Mouse (Mus musculus) midbrain, embryonic 10.5 days (tissue): ENCODE results near the gene Epb41l4b. TPM values are rescaled to one million over a fixed set of nuclear protein-coding genes. Genes with fewer than 3 reads are reported as not detected.

ENCODE experiments used
- DNase-seq: peaks from one replicate; pipeline ENCODE4 v3.0.0-alpha.2; 2017; ENCODE audit warnings: low spot score
- H3K27ac ChIP-seq: fragments of 300-500 bp; sonication (generic); replicated peaks from 2 replicates; pipeline ENCODE4 v1.5.1; 2016; ENCODE audit warnings: mild to moderate bottlenecking
- H3K27me3 ChIP-seq: fragments of 300-500 bp; sonication (generic); 2 replicates; pipeline ENCODE4 v1.6.1; 2016; ENCODE audit warnings: low read depth, mild to moderate bottlenecking; ENCODE audit not compliant: poor library complexity, severe bottlenecking
- H3K36me3 ChIP-seq: fragments of 300-500 bp; sonication (generic); 2 replicates; pipeline ENCODE4 v1.6.1; 2016; ENCODE audit warnings: mild to moderate bottlenecking, moderate library complexity
- H3K4me1 ChIP-seq: fragments of 300-500 bp; sonication (generic); 2 replicates; pipeline ENCODE4 v1.6.1; 2016
- H3K4me3 ChIP-seq: fragments of 300-500 bp; sonication (generic); 2 replicates; pipeline ENCODE4 v1.5.1; 2016; ENCODE audit warnings: mild to moderate bottlenecking, moderate library complexity
- H3K9me3 ChIP-seq: fragments of 300-500 bp; sonication (generic); replicated peaks from 2 replicates; pipeline ENCODE4 v1.6.1; 2016; ENCODE audit warnings: mild to moderate bottlenecking
- WGBS: fragments of 180-500 bp; shearing (Covaris S2); methylation state at CpG from one replicate; pipeline ENCODE4 v1.1.7; 2016; 5-methylcytosine and 5-hydroxymethylcytosine counted together
- polyA plus RNA-seq: library from polyadenylated mRNA; unstranded; fragments of >200 nt; fragmentation: Nextera tagmentation; extraction: Ambion mirVana; gene quantifications from 2 replicates; pipeline ENCODE4 v1.2.1, GENCODE M21; 2016

The Epb41l4b gene
- polyA plus RNA-seq, 1 experiment from 2014 or later: 0.52 TPM

GRCm38 (mm10) chr4:57140992-57141717, 2.1 kb downstream of the Epb41l4b start:
- Histone ChIP-seq H3K27me3 (peaks cover 70% of the 10 kb centered on the region), H3K4me1 (peaks cover 34% of the 10 kb centered on the region), H3K4me3 (peak overlapping the region; percentile 72), H3K36me3 (no peaks in the 10 kb centered on the region), H3K9me3 (no peaks in the 10 kb centered on the region), H3K27ac (no peak overlapping the region)
- WGBS: 25% methylated on average over 15 of the region's 15 CpGs
- DNase-seq: no peak

GRCm38 (mm10) chr4:57140200-57140799, 2.9 kb downstream of the Epb41l4b start:
- WGBS: 31% methylated on average over 4 of the region's 4 CpGs
- no peaks in the 10 kb centered on the region for H3K36me3 ChIP-seq
- peaks cover 65% of the 10 kb centered on the region for H3K27me3 ChIP-seq
- no peak overlapping the region for H3K4me3 ChIP-seq
- H3K27ac ChIP-seq: no peak overlapping the region
- no peaks in the 10 kb centered on the region for H3K9me3 ChIP-seq
- DNase-seq: no peak
- peaks cover 34% of the 10 kb centered on the region for H3K4me1 ChIP-seq

- peaks cover 34% of the 10 kb centered on the region for H3K4me1 ChIP-seq
Observed at GRCm38 (mm10) chr4:57139433-57139832, 3.8 kb downstream of the Epb41l4b start.

GRCm38 (mm10) chr4:57138093-57138440, 5.2 kb downstream of the Epb41l4b start:
- no peaks in the 10 kb centered on the region for H3K9me3 ChIP-seq
- H3K27ac ChIP-seq: no peak overlapping the region
- H3K4me1 ChIP-seq: peaks cover 29% of the 10 kb centered on the region
- no peak for DNase-seq
- H3K36me3 ChIP-seq: no peaks in the 10 kb centered on the region
- H3K4me3 ChIP-seq: no peak overlapping the region
- peaks cover 50% of the 10 kb centered on the region for H3K27me3 ChIP-seq
- 77% methylated on average over 6 of the region's 6 CpGs for WGBS

More at GRCm38 (mm10) chr4:57139433-57139832, 3.8 kb downstream of the Epb41l4b start:
- Histone ChIP-seq H3K9me3 (no peaks in the 10 kb centered on the region), H3K27ac (no peak overlapping the region), H3K4me3 (no peak overlapping the region), H3K36me3 (no peaks in the 10 kb centered on the region), H3K27me3 (peaks cover 57% of the 10 kb centered on the region)
- no peak for DNase-seq
- 69% methylated on average over 10 of the region's 10 CpGs for WGBS

GRCm38 (mm10) chr4:57137371-57138092, 5.7 kb downstream of the Epb41l4b start:
- Histone ChIP-seq H3K4me1 (peaks cover 25% of the 10 kb centered on the region), H3K27me3 (peaks cover 47% of the 10 kb centered on the region), H3K36me3 (no peaks in the 10 kb centered on the region), H3K9me3 (no peaks in the 10 kb centered on the region), H3K27ac (no peak overlapping the region), H3K4me3 (no peak overlapping the region)
- 80% methylated on average over 8 of the region's 8 CpGs for WGBS
- no peak for DNase-seq

GRCm38 (mm10) chr4:57135431-57135830, 7.8 kb downstream of the Epb41l4b start:
- no peaks in the 10 kb centered on the region for H3K36me3 ChIP-seq
- peaks cover 4% of the 10 kb centered on the region; the same call in 1 of the 2 replicates for H3K4me1 ChIP-seq
- no peak overlapping the region for H3K27ac ChIP-seq
- WGBS: 88% methylated on average over 1 of the region's 1 CpGs
- H3K9me3 ChIP-seq: no peaks in the 10 kb centered on the region
- no peak overlapping the region for H3K4me3 ChIP-seq
- no peak for DNase-seq
- H3K27me3 ChIP-seq: peaks cover 26% of the 10 kb centered on the region

DNA sequence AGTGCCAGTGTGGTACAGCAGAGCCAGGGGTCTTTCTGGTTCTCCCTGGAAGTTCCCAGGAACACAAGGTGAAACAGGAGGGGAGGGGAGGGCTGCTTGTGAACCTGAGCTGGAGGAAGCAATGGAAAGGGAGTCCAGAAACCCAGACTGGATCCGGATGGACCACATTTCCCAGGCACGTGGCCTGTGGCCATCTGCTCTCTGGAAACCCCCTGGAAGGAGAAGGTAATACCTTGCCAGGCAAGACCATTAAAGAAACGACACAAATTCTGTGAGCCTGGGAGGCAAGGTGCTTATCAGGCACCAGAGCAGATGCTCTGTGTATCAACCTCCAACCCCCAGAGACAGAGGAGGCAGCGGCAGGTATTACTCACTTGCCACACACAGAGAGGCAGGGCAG, 8.7 kb downstream of the Epb41l4b start:
- Histone ChIP-seq H3K27ac (no peak overlapping the region), H3K4me1 (peaks cover 6% of the 10 kb centered on the region; the same call in 1 of the 2 replicates), H3K27me3 (peaks cover 17% of the 10 kb centered on the region), H3K9me3 (no peaks in the 10 kb centered on the region), H3K36me3 (no peaks in the 10 kb centered on the region), H3K4me3 (no peak overlapping the region)
- WGBS: 79% methylated on average over 4 of the region's 4 CpGs
- no peak for DNase-seq

DNA sequence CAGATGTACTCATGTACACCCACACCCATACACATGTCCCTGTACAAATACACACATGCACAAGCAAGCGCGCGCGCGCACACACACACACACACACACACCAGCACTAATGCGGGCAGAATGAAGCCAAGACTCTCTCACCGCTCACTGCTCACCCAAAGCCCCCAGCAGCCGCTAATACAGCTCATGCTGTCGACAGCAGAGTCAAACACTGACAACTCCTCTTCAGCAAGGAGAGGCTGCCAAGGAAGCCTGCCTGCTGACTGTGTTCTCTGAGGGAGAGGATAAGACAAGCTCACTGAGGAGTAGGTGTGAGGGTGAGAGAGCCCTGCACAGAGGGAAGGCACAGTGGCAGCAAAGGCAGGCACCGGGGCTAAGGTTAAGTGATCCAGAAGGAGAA, 11.4 kb downstream of the Epb41l4b start:
- WGBS: 83% methylated on average over 10 of the region's 10 CpGs
- no peak for DNase-seq

DNA sequence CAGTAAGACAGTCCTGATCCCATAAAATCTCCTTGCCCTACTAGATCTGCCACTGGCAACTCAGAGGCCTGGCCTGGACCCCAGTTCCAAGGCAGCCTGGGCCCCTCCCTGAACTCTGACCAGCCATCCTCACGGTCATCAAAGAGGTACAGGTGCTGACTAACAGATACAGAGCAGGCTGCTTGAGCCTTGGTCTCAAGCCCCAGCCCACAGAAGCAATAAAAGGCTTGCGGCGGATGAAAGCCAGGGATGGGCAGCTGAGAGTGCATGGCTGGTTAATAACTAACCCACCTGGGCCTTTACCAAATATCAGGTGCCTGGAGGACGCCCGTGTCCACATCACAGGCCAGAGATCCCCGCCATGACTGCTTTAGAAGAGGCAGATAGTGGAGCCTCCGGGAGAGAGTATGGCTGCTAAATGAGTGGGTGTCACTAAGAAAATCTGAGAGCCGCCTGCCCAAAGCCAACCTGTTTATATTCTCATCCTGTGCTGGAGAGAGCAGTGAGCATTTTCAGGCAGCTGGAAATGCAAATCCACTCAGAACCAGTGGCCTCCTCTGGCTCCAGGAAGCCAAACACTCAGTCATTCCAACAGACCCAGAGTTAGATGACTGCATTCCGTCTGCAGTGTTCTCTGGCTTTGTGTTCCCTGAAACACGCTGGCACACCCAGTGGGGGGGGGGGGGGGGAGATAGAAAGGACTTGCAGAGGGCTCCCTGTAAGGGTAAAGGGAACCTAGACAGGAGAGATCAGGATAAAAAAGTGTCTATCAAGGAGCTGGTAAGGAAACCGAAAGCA, 13.3 kb downstream of the Epb41l4b start:
- no peak overlapping the region for H3K27ac ChIP-seq
- peaks cover 3% of the 10 kb centered on the region; the same call in 1 of the 2 replicates for H3K4me1 ChIP-seq
- no peaks in the 10 kb centered on the region for H3K9me3 ChIP-seq
- 75% methylated on average over 11 of the region's 11 CpGs for WGBS
- no peak overlapping the region for H3K4me3 ChIP-seq
- DNase-seq: no peak
- no peaks in the 10 kb centered on the region for H3K27me3 ChIP-seq
- no peaks in the 10 kb centered on the region for H3K36me3 ChIP-seq

More for the DNA sequence above, 11.4 kb downstream of the Epb41l4b start:
- H3K27ac ChIP-seq: no peak overlapping the region
- H3K4me3 ChIP-seq: no peak overlapping the region
- H3K4me1 ChIP-seq: peaks cover 3% of the 10 kb centered on the region; the same call in 1 of the 2 replicates
- no peaks in the 10 kb centered on the region for H3K36me3 ChIP-seq
- H3K27me3 ChIP-seq: no peaks in the 10 kb centered on the region
- no peaks in the 10 kb centered on the region for H3K9me3 ChIP-seq

DNA sequence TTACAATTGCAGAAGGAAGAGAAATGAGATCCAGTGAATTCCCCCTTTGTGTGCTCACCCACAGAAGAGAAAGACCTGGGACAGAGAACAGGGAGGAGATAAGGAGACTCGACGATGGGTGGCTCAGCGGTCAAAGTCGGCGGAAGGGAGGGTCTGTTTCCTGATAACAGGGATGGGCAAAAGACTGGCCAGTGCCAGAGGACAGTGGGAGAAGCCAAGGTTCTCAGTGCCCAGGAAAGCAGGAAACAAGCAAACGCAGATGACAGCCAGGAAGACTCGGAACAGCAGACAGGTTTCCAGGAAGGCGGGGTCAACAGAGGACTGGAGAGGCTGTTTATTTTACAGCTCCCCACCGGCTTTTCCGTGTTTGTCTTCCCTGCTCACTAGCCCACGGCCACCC, 20.2 kb downstream of the Epb41l4b start:
- Histone ChIP-seq H3K4me3 (no peak overlapping the region), H3K4me1 (peaks cover 10% of the 10 kb centered on the region), H3K27me3 (no peaks in the 10 kb centered on the region), H3K36me3 (no peaks in the 10 kb centered on the region), H3K9me3 (no peaks in the 10 kb centered on the region), H3K27ac (no peak overlapping the region)
- WGBS: 55% methylated on average over 11 of the region's 11 CpGs
- no peak for DNase-seq

DNA sequence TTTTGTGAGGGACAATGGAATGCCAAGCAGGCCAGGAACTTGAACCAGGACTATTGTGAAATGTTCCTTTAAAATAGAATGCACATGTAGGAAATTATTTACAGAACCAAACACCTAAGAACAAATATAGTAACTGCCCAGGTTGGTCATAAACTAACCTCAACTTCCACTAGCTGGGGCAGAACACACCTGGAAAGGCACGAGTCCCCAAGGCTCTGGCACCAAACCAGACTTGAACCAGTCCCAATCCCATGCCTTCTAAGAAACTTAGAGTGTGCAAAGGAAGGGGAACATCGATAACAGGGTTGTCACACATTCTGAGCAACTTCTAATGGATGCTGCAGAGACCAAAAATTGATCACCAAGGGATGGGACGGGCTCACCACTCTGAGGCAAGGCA, 21.1 kb downstream of the Epb41l4b start:
- WGBS: 95% methylated on average over 3 of the region's 3 CpGs
- H3K4me1 ChIP-seq: peaks cover 10% of the 10 kb centered on the region
- DNase-seq: no peak
- H3K27me3 ChIP-seq: no peaks in the 10 kb centered on the region
- no peaks in the 10 kb centered on the region for H3K36me3 ChIP-seq
- no peaks in the 10 kb centered on the region for H3K9me3 ChIP-seq
- no peak overlapping the region for H3K4me3 ChIP-seq
- no peak overlapping the region for H3K27ac ChIP-seq

- Histone ChIP-seq H3K27ac (no peak overlapping the region), H3K36me3 (no peaks in the 10 kb centered on the region), H3K4me1 (peaks cover 10% of the 10 kb centered on the region), H3K27me3 (no peaks in the 10 kb centered on the region), H3K9me3 (no peaks in the 10 kb centered on the region), H3K4me3 (no peak overlapping the region)
- 45% methylated on average over 2 of the region's 2 CpGs for WGBS
- DNase-seq: no peak
Observed at GRCm38 (mm10) chr4:57120563-57120962, 22.7 kb downstream of the Epb41l4b start.
